Mouse (Mus musculus) thymus, postnatal 14 days (tissue): Measurements from ENCODE around the gene Cldn4.
"Not testable (repeated sequence)": the region's sequence is repeated elsewhere in the genome, so short reads cannot be mapped to it uniquely, and the experiment has no call there.

ENCODE experiments used
- DNase-seq: peaks from one replicate; pipeline ENCODE4 v3.0.0; 2021

Cldn4 gene

GRCm38 (mm10) chr5:134946857-134947255, at the start of gene Cldn4:
Gene Cldn4, minus strand, starts transcription at chr5:134946934.
- peak; percentile 87 for DNase-seq

- DNase-seq = no peak
Measured at GRCm38 (mm10) chr5:134992566-134992965, 45.8 kb upstream of the Cldn4 start.

DNA sequence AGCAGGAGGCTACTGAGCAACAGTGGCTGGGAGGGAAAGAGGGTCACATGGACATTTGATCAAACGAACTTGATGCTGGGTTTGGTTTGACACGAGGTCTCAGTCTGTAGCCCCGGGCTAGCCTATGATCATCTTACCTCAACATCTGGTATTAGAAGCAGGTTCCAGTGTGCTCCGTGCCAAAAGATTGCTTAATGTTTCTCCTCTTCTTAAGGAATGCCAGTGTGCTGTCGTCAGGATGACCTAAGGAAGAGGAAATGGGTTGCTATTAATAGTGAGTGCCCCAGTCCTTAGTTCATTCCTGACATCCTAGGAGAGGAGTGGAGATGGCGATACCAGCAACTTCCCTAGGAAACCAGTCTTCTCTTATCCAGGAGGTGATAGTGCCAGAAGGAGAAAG, 43.0 kb upstream of the Cldn4 start:
- DNase-seq = no peak

GRCm38 (mm10) chr5:134989166-134989565, 42.4 kb upstream of the Cldn4 start:
- no peak for DNase-seq

DNA sequence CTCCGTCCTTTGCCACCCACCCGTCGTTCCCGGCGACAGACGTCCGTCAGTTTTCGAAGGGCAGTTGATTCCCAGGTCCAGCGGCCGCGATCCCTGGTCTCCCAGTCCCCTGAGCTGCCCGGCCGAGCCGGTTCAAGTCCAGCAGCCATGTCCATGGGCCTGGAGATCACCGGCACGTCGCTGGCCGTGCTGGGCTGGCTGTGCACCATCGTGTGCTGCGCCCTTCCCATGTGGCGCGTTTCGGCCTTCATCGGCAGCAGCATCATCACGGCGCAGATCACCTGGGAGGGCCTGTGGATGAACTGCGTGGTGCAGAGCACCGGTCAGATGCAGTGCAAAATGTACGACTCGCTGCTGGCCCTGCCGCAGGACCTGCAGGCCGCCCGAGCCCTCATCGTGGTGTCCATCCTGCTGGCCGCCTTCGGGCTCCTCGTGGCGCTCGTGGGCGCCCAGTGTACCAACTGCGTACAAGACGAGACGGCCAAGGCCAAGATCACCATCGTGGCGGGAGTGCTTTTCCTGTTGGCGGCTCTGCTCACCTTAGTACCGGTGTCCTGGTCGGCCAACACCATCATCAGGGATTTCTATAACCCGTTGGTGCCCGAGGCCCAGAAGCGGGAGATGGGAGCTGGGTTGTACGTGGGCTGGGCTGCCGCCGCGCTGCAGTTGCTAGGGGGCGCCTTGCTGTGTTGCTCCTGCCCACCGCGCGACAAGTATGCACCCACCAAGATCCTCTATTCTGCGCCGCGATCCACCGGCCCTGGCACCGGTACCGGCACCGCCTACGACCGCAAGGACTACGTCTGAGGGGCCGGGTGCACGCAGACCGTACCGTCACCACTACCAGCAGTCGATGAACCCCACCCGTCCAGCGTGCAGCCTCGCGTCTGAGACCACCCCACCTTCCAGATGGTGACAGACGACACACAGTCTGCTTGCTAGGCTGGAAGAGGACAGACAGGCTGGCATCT, 39.8 kb upstream of the Cldn4 start:
- no peak for DNase-seq

DNA sequence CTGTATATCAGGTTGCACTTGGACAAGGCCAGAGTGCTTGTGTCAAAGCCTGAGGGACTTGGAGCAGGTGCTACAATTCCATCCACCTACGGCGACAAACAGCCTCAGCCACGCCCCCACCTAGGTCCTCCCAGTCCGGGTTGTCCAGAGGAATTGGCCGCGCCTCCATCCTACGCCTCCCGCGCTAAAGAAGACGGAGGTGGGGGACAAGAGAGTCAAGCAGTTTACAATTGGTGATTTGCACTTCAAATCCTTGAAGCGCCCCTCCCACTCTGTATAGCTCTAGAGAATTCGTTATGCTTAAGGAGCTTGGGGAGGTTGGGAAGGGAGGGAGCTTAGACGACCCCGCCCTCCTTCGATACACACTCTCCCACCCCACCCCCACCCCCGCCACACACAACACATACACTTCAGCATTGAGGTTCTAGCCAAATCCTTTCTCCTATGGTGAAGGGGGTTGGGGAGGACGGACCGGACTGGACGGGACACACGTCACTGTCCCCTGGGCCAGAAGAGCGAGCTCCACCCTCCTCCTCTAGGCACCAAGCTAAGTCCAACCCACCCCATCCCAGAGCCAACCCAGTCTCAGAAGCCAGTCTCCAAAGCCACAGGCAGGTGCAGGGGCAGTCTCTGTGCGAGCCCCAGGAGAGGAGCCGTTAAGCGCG, 39.0 kb upstream of the Cldn4 start, which contains the start of gene Cldn3:
Cldn3 (plus strand) TSS at position 582 of the 665 bp plus-strand sequence.
- no peak for DNase-seq

- no peak for DNase-seq
Measured at GRCm38 (mm10) chr5:134983771-134984170, 37.0 kb upstream of the Cldn4 start.

DNA sequence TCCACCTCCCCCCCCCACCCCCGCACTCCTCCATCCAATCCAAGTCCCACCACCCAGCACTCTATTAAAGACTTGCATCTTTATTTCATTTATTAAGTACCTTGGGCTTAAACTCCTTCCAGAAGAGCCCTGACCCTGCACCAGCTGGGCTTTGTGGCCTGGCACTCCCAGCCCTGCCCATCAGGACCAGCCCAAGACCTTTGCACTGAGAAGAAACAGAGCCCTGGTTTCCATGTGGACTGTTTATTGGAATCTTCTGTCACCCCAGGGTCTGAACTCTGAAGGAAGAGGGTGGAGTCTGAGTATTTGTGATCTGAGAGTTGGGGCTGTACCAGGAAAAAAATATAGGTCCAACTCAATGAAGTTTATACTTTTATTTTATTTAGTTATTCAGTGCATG, 36.4 kb upstream of the Cldn4 start:
- no peak for DNase-seq

DNA sequence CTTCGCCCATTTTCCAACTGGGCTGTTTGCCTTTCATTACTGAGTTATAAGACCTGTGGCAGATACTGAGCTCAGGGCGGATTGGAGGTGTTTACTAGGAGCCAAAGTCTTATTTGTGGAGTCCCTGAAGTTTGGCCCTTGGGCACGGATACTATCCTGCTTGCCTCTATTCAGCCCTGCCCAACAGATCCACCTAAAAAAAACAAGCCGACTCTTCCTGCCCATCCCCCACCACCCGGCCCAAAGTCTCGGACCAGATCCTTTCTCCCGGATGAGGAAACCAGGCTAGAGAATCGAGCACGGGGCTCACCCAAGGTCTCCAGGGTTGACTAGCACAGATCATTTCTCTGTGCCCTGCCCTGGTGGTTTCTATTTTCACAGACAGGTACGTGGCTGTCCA, 34.4 kb upstream of the Cldn4 start:
- DNase-seq = no peak

GRCm38 (mm10) chr5:134977837-134978236, 31.1 kb upstream of the Cldn4 start:
- no peak for DNase-seq

GRCm38 (mm10) chr5:134976577-134977250, 30.0 kb upstream of the Cldn4 start:
- no peak for DNase-seq

GRCm38 (mm10) chr5:134976164-134976563, 29.4 kb upstream of the Cldn4 start:
- DNase-seq = no peak

GRCm38 (mm10) chr5:134974921-134975320, 28.2 kb upstream of the Cldn4 start:
- DNase-seq = no peak

DNA sequence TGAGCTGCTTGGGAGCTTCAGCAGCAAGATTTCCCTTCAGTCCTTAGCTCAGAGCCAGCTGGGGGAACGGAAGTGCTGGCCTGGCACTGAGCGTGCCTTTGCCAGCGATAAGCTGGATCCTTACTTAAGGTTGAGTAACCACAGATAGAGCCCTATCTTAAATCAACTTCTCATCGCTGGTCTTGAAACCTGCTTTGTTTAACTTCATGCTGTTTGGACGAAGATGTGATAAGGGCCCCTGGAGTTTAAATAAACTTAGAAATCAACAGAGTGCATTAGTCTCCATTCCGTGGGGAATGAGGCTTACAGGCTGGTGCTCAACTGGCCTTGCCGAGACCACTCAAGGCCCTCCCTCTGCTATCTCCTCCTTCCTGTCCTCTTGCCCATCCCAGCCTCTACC, 27.6 kb upstream of the Cldn4 start:
- DNase-seq = no peak

DNA sequence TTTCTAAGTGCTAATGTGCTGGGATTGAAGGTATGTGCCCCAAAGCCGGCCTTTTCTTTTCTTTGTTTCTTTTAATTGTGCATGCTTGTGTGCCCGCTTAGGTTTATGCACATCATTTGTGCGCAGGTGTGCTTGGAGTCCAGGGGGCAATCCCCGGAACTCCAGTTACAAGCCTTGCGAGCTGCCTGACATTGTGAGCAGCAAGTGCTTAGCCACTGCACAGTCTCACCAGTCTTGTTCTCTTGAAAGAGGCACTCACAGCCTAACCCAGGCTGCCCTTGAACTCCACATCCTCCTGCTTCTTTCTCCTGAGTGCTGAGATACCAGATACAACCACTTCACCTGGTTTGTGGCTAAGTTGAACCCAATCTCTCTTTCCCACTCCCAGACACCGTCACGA, 26.8 kb upstream of the Cldn4 start:
- DNase-seq = no peak

DNA sequence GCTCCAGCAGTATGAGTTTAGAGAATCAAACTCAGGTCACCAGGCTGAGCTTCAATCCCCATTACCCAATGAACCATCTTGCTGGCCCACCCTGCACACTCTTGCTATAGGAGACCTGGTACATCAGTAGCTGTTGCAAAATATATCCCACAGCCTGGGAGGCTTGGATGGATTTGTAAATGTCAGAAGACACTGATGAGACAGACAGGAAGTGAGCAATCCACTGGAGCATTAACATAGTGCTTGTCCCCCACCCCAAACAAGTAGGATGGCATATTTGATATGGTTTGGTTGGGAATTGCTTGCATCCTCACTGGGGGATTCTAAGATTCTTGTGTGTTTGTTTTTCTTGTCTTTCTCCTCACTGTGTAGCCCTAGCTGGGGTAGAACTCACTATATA, 26.3 kb upstream of the Cldn4 start:
- no peak for DNase-seq

DNA sequence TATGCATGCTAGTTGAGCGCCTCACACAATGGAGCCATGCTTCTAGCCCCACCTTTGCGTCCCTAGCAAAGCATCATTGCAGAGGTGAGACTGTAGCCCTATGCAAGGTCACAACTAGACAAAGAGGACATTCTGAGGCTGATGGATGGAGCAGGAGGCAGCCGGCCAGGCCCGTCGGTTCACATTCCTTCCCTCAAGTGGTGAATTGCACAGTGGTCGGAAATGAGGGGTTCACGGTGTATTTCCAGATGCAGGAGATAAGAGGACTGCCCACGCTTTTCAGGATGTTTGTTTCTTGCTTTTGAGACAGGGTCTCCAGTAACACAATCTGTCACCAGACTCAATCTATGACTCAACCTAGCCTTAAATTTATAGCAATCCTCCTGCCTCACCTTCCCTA, 23.9 kb upstream of the Cldn4 start:
- DNase-seq = no peak

- DNase-seq = no peak
Measured at GRCm38 (mm10) chr5:134967164-134967944, 20.6 kb upstream of the Cldn4 start.

DNA sequence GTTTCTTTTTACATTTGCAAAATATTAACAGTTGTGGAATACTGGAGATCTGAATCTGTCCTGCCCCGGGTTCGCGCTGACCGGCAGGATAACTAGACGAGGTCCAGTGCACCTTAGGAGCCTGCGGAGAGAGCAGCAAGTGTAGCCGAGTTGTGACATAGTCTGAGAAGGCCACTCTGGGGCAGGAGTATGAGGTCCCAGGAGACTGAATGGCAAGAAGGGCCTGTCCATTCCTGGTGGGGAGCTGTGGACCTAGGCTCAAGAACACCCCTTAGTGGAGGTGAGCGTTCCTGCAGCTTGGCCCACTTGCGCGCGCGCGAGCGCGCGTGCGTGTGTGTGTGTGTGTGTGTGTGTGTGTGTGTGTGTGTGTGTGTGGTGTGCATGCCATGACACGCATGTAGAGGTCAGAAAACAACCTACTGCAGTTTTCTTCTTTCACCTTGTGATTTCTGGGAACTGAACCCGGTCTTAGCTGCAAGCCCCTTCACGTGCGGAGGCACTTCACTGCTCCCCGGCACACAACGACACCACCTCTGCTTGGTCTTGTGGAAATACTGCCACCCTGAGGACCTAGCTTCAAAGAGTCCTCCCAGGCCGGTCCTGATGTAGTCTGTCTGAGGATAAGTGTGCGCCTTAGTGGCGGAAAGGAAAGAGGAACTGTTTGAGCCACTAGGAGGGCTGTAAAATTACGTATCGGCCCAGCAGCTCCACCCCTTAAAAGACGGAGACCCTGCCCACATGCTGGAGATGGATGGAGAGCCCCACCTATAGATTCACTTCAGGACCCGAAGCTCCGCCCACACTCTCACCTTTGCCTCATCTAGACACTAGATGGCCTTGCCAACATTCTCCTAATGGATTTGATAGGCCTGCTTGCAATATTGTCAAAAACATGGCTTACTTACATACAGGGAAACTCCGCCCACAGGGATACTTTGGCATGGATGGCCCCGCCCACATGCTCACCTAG, 19.4 kb upstream of the Cldn4 start:
- DNase-seq = peak; percentile 75

- DNase-seq = peak; percentile 83
Measured at GRCm38 (mm10) chr5:134965473-134965851, 18.7 kb upstream of the Cldn4 start.

- DNase-seq = not testable (repeated sequence)
Measured at GRCm38 (mm10) chr5:134964655-134965054, 17.9 kb upstream of the Cldn4 start.
